Mouse (Mus musculus) CD8-positive naive resting alpha-beta T cell, adult 2 months (primary cell): ENCODE data around the gene Adora1.
A peak's percentile ranks its signal among the peaks of the same experiment; 100 is the strongest.

Experiments used
- DNase-seq, 2 experiments: peaks; one replicate each; pipeline ENCODE4 v3.0.0; 2022; ENCODE audit warnings: low read depth in 2 of 2, low spot score in 2 of 2

The Adora1 gene

DNA sequence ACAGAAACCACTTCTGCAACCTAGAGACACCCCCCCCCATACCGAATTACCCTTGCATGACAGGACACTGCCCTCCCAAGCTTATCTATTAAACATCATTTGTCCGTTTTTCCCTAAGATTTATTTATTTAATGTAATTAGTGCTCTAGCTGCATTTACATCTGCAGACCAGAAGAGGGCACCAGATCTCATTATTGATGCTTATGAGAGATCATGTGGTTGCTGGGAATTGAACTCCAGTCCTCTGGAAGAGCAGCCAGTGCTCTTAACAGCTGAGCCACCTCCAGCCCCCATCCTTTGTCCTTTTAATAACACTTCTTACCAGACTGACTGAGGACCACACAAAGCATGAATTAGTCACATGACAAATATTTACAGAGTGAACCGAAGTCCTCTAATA is 80.6 kb downstream of the Adora1 start:
- no peak for DNase-seq

DNA sequence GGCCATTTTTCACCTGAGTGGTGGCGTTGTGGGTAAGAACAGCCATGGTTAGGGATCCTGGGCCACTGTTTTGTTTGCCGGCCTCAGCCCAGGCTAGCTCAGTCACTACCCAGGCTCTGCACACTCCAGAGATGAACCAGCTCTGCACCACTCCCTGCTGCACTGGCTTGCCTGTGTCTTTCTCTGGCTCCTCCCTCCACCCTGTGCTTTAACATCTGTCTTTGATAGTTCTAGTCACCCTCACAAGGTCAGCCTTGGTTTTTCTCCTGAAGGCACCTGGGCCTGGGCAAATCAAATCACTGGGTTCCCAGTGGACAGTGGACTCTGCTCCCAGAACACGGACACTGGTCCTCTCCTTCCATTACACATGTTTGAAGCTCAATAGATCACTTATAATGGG is 81.1 kb downstream of the Adora1 start:
- DNase-seq = no peak

- no peak for DNase-seq
Measured at GRCm38 (mm10) chr1:134152626-134153590, 82.3 kb downstream of the Adora1 start.

DNA sequence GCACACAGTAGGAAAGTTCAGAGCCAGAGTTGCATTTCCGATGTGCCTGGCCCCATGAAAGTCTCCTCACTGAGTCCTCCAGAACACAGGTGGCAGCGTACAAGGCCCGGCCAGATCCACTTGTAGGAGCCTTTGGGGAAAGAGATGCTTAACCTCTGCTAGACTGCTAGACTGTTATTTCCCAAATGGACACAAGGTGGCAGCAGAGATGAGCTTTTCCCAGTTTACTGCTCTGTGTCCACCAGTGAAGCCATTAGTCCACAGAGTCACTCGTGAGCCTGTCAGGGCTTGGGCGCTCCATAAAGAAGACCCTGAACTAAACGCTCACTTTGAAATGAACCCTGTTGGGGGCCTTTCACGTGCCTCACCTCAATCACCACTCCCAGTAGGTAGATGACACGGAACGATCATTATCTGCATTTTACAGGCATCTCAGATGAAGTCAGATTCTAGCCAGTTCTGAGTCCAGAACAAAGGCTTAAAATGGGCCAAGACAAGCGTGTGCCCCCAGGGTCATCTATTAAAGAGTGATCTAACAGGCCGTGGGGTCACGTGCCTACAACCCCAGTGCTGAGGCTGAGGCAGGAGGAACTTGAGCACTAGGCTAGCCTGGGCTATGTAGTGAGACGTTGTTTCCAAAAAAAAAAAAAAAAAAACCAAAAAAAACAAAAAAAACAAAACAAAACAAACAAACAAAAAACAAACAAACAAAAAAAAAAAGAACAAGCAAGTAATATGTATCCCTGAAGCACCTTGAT is 83.4 kb downstream of the Adora1 start:
- peak; percentile 30 to 49 for DNase-seq

DNA sequence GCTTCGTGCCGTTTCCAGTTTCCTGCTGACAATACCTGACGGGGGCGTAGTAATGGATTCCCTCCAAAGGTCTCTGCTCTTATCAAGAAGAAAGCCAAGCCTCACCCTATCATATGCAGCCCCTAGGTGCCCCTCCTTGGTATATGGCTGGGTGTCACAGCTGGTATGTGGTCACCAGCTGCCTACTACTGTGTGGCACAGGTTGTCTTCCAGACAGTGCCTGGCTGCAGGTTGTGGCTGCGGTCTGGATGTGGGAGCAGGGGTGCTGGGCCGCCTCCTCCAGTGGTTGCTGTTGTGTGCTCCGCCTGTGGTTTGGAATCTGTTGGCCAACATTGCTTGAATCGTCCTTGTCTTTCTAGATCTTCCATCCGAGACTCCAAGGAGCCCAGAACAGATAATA is 84.5 kb downstream of the Adora1 start:
- no peak for DNase-seq

DNA sequence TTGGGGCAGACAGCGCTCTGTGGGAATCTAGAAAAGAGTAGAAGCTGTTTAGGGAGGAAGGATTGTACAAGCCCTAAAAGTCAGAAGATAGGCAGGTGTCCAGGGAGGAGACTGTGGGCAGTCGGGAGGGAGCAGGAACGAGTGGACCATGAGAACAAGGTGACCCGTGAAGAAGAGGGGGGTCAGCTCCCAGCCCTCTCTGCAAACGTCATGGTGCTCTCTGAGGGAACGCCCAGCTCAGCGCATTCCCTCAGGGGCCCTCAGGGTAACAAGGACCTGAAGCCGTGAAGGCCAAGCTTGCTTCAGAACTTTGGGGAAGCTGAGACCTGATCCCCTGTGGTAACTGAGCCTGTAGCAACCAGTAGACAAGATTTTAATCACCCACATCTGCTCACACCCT is 85.2 kb downstream of the Adora1 start:
- DNase-seq = no peak
